Mouse (Mus musculus) bone marrow macrophage, adult 2 months (primary cell): ENCODE results near the gene Klk11.

Experiments used
- CTCF ChIP-seq: IDR thresholded peaks from 2 replicates; pipeline ENCODE4 v1.5.1; 2012; ENCODE audit warnings: low read depth, mild to moderate bottlenecking, low read length, moderate library complexity
- POLR2A ChIP-seq: IDR thresholded peaks from 2 replicates; pipeline ENCODE4 v1.6.1; 2012; ENCODE audit warnings: mild to moderate bottlenecking, low read depth, low read length, borderline replicate concordance

DNA sequence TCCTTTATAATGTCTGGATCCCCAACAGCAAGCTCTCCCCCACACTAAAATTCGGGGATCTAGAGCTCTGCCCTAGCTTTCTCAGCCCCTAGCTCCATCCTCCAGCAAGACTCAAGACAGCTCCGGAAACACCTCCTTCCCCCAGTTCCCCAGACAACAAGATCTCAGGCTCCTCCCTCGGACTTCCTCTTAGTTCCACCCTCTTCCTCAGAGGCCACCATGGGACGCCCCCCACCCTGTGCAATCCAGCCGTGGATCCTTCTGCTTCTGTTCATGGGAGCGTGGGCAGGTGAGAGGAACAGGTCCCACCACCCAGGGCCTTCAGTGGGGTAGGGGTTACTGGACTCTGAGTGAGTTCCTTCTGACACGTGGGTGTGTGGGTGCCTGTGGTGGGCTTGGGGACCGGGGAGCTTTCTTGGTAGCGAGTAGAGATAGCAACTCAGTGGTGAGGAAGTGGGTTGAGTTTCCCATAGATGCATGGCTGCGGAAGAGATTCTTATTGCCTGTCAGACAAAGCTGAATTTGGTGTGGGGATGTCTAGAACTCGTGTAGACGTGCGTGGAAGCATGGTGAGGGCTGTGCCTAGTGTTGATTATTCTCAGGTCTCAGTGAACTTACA lies 23.5 kb downstream of the Klk11 start:
- TF ChIP-seq CTCF = no peak
- TF ChIP-seq POLR2A = no peak
